Mouse (Mus musculus) megakaryocyte progenitor cell, adult 5-6 weeks (primary cell): ENCODE data around the gene Olfr12. TPM values are rescaled to one million over a fixed set of nuclear protein-coding genes. Genes with fewer than 3 reads are reported as not detected.

Experiments
- ATAC-seq: replicated peaks from 2 replicates; pipeline ENCODE4 v1.8.0; 2016; ENCODE audit warnings: mild to moderate bottlenecking, moderate TSS enrichment, inconsistent platforms; ENCODE audit not compliant: poor library complexity
- total RNA-seq, 2 experiments: library from RNA; stranded (forward) in 1 of 2; stranded (reverse) in 1 of 2; fragments of 157-497, 149-512 nt in 1 of 2; fragments of 200-1000 nt in 1 of 2; gene quantifications; 2 replicates each; pipeline versions ENCODE4 v1.2.3 to v1.2.4; 2015 to 2017

The Olfr12 gene
- total RNA-seq (2015) (not detected in 2 replicates), total RNA-seq (2017) (not detected in 2 replicates)

GRCm38 (mm10) chr1:92617488-92617887 is at the start of gene Olfr12:
TSS of gene Olfr12 (plus strand) at chr1:92617788.
- no peak for ATAC-seq

DNA sequence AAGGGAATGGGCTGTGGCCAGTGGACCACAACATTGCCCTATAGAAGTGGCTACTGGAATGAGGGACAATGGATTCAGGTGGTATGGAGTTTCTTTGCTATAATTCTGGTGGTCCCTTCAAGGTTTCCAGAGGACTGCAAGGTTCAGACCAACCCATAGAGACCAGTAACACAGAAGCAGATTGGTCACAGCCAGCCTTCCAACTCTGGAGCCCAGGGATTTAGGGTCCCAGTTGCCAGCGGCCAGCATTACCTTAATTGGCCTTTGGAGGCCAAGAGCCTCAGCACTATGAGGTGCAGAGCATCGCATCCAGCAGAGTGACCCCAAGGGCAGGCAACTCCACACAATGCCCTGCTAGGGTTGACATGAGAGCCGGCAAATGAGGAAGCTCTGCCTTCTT is 46.6 kb upstream of the Olfr12 start, which contains the start of gene Olfr1413:
Gene Olfr1413, plus strand, starts transcription at position 301 of the 400 bp plus-strand sequence.
- ATAC-seq, result no peak

DNA sequence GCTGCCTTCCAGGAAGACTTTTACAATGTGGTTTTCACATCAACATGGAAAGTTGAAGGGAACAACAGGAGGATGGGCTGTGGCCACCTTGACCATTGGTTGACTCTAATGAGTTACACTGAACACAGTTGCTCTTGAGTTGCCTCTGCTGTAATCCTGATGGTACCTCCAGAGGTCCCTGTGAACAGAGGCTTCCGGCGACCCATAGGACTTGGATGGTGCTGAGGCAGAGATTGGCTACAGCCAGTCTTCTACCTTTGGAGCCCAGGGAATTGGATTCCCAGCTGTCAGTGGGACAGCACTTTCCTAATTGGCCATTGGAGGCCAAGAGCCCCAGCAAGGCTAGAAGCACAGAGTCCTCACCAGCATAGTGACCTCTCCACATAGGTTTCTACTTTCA is 32.1 kb upstream of the Olfr12 start, which contains the start of gene Olfr1412:
Gene Olfr1412, plus strand, starts transcription at position 301 of the 400 bp plus-strand sequence.
- ATAC-seq, result no peak

- no peak for ATAC-seq
Measured at GRCm38 (mm10) chr1:92594111-92594510, 23.5 kb upstream of the Olfr12 start, which contains the start of gene Olfr1411. TSS of gene Olfr1411 (plus strand) at chr1:92594411.

GRCm38 (mm10) chr1:92596019-92596418 is 21.6 kb upstream of the Olfr12 start:
- no peak for ATAC-seq

DNA sequence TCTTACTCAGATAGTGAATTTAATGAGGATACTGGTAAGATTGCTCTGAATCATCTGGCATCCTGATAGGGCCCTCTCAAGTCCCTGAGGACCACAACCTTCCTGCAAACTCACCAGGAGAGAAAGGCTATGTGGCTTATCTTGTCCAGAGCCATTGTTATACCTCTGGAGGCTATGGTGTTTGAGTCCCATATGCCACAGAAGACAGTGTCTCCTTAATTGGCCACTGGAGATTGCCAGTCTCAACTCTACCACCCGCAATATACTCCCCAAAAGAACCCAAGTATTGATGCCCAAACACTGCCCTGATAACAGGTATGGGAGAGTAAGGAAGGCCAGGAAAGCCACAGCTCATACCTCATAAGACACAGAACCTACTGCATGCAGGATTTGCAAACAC is 12.1 kb upstream of the Olfr12 start, which contains the start of gene Olfr1410:
Gene Olfr1410, plus strand, starts transcription at position 301 of the 400 bp plus-strand sequence.
- ATAC-seq, result no peak

DNA sequence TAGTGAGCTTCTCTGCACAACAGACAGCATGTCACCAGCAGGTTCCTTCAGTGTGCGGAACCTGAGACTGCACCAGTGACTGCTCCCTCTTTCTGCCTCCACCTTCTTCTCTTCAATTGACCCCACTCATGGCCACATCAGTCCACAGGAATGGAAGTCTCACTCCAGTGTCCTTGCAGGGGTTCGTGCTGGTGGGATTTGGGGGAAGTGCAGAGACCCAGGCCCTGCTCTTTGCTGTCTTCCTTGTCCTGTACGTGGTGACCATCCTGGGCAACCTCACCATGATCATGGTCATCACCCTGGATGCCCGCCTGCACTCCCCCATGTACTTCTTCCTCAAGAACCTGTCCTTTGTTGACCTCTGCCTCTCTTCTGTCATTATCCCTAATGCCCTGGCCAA is 9.9 kb upstream of the Olfr12 start:
- no peak for ATAC-seq

DNA sequence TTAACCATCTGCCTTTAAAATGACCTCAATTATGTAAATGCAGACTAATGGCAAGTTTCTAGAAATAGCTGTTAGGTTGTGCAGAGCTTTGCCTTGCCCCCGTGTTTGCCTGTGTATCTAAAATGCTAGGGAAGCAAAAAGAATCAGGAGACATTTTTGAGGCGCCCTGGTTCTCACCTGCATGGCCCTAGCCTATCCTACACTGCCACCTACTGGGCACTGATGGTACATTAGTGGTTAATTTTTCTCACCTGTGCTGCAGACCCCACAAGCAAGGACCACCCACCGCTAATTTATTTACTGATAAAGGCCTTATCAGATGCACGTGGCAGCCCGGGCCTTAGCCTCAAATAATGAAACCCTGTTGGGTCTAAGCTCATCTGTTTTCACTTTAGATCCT is 6.6 kb upstream of the Olfr12 start:
- peak; percentile 76 for ATAC-seq

DNA sequence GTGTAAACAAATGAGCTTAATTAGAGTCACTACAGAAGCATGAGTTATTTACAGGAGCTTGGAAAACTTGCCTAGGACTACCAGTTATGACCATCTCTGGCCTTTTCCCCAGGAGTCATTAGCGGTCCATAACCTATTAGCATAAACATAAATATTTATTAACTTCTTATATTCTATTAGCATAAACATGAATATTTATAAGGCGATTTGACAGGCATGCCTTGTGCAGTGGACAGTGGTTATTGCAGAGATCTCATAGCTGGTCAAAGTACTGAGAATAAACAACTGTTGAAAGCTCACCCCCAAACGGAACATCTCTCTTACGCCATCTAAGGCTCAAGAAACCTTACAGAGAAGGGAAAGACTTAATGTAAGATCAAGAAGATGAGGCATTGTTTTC is 4.4 kb upstream of the Olfr12 start:
- no peak for ATAC-seq

GRCm38 (mm10) chr1:92614516-92614915 is 3.1 kb upstream of the Olfr12 start:
- no peak for ATAC-seq

DNA sequence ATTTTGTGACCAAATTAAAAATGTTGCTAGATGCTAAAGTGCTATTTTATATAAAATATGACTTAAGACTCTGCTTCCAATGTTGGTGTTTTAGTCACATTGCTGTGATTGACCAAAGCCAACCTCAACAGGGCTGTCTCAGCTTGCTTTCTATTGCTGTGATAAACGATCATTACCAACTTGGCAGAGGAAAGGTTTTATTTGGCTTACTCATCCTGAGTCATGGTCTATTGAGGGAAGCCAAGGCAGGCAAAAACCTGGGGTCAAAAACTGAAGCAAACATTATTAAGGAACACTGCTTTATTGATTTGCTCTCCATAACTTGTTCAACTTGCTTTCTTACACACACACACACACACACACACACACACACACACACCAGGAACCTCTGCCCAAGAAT is 1.5 kb upstream of the Olfr12 start:
- ATAC-seq, result no peak

DNA sequence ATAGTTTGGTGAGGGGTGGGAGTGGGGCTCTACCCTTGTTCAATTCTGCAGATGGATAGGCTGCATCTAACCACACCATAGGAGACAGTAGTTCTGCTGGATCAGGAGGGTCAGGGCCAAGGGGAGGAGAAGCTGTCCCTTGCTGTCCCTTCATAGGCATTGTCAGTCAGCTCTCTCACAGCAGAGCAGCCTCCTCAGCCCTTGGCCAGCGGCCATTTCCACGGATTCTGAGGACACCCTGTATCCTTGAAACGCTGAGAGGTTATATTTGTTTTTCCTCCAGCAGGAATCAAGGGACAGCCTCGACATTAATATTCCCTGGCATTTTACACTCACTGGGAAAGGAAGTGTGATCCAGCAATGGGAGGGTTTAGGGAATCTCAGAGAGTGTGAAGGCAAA is 772 bp downstream of the Olfr12 start:
- no peak for ATAC-seq

- ATAC-seq, result 0 out of 2 replicates have a peak, but pooled peaks have one; percentile 23
Measured at GRCm38 (mm10) chr1:92628227-92628626, 10.6 kb downstream of the Olfr12 start.

- ATAC-seq, result no peak
Measured at GRCm38 (mm10) chr1:92632196-92632595, 14.6 kb downstream of the Olfr12 start.

DNA sequence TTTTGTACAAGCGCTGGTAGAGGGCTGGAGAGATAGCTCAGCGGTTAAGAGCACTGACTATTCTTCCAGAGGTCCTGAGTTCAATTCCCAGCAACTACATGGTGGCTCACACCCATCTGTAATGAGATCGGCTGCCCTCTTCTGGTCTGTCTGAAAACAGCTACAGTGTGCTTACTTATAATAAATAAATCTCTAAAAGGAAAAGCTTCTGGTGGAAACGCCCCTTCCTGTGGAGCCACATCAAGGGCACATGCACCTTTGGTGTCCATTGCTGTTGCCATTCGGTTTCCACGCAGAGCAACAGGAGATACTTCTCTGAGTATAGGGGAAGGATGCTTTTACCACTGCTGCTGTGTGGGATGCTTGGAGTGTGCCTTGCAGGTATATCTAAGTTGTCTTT is 15.4 kb downstream of the Olfr12 start:
- no peak for ATAC-seq

GRCm38 (mm10) chr1:92633726-92634125 is 16.1 kb downstream of the Olfr12 start:
- ATAC-seq, result no peak

DNA sequence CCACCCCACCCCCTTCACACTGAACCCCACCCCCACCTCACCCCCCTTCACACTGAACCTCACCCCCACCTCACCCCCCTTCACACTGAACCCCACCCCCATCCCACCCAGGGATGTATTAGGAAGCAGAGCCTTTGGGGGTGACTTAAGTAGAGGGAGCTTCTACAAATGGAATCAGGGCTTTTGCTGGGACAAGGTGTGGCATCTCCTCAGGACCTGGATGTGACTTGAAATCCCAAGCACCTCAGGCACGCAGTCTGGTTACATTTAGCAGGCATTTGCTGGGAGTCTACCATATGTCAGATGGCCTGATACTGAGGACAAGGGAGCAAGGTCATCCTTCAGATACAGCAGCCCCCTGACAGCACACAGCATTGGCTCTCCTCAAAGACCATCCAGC is 17.0 kb downstream of the Olfr12 start:
- no peak for ATAC-seq

DNA sequence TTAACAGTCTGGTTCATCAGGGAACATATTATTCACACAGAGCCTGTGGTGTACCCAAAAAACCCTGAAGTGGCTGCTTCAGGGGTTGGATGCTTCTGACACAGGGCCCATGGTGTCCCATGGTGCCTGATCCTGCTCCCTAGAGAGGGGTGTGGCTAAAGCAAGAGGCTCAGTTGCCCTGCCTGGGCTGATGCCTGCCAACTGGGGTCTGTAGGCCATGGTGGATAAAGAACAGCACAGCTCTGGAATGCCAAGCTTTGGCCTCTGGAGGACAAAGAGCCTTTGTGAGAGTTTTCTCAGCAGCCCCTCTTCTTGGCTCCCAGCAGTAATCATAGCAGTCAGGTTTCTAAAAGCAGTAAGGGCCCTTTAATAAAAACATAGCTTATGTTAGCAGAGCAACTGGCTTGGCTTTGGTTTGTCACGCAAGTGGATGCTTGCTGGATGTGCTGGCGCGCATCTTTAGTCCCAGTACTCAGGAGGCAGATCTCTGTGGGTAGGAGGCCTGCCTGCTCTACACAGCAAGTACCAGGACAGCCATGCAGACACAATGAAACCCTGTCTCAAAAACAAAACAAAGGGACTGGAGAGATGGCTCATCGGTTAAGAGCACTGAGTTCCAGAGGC is 17.5 kb downstream of the Olfr12 start:
- ATAC-seq, result no peak

- ATAC-seq, result no peak
Measured at GRCm38 (mm10) chr1:92636015-92636414, 18.4 kb downstream of the Olfr12 start.

GRCm38 (mm10) chr1:92636676-92637075 is 19.1 kb downstream of the Olfr12 start:
- no peak for ATAC-seq

DNA sequence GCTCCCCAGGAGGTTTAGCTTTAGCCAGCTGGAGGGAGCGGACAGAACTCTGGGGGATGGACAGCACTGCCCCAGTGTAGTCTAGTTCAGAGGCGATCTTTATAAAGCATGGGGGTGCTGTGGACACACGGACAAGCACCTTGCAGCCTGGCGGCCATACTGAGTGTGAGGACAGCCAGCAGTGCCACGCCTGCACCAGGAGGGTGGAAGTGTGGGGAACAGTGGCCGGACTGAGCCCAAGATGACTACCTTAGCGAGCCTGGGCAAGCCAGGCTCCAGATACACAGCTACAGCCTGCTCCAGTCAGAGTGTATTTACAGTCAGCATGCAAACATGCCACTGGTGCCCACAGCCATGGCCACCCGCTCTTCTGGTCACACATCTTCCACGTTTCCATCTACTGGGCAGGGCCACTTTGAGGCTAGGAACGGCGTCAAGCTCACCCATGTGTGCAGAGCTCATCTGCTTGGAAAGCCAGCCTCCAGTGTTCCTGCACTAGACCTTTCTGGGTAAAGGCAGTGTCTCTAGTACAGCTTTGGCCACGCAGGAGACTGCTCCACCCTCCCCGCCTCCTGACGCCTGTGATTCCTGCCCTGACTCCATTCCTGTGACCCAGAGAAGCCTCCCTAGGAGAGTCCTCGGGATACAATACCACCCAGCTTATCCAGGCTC is 20.0 kb downstream of the Olfr12 start:
- no peak for ATAC-seq

- ATAC-seq, result no peak
Measured at GRCm38 (mm10) chr1:92638181-92638580, 20.6 kb downstream of the Olfr12 start.
